Mouse (Mus musculus) heart, embryonic 11.5 days (tissue): ENCODE measurements around the gene Rufy4. TPM values are rescaled to one million over a fixed set of nuclear protein-coding genes. Genes with fewer than 3 reads are reported as not detected.

ENCODE experiments used
- ATAC-seq: fragments of 200-750 bp; cut with Nextera tagmentation; replicated peaks from 2 replicates; pipeline ENCODE4 v1.8.0; 2017; ENCODE audit warnings: moderate library complexity; ENCODE audit not compliant: insufficient number of reproducible peaks, low FRiP score, low TSS enrichment
- H3K27ac ChIP-seq: fragments of 300-500 bp; sonication (generic); 2 replicates; pipeline ENCODE4 v1.5.1; 2014; ENCODE audit warnings: mild to moderate bottlenecking, low read depth, low read length
- H3K27me3 ChIP-seq: fragments of 300-500 bp; sonication (generic); 2 replicates; pipeline ENCODE4 v1.6.1; 2014; ENCODE audit warnings: mild to moderate bottlenecking, low read length, mixed read lengths; ENCODE audit not compliant: control insufficient read depth, insufficient read depth
- H3K36me3 ChIP-seq: fragments of 300-500 bp; sonication (generic); 2 replicates; pipeline ENCODE4 v1.6.1; 2014; ENCODE audit warnings: mild to moderate bottlenecking, low read length, moderate library complexity, mixed read lengths; ENCODE audit not compliant: control insufficient read depth, insufficient read depth
- H3K4me1 ChIP-seq: fragments of 300-500 bp; sonication (generic); 2 replicates; pipeline ENCODE4 v1.6.1; 2014; ENCODE audit warnings: low read length; ENCODE audit not compliant: control insufficient read depth, insufficient read depth
- H3K4me2 ChIP-seq: fragments of 300-500 bp; sonication (generic); 2 replicates; pipeline ENCODE4 v1.6.1; 2014; ENCODE audit warnings: mild to moderate bottlenecking, moderate library complexity
- H3K4me3 ChIP-seq: fragments of 300-500 bp; sonication (generic); 2 replicates; pipeline ENCODE4 v1.5.1; 2014; ENCODE audit warnings: low read depth, low read length
- H3K9ac ChIP-seq: fragments of 300-500 bp; sonication (generic); 2 replicates; pipeline ENCODE4 v1.6.1; 2014; ENCODE audit warnings: mild to moderate bottlenecking, low read depth, low read length, moderate library complexity
- H3K9me3 ChIP-seq: fragments of 300-500 bp; sonication (generic); replicated peaks from 2 replicates; pipeline ENCODE4 v1.6.1; 2016; ENCODE audit warnings: low read length; ENCODE audit not compliant: control insufficient read depth
- whole genome bisulfite sequencing: fragments of 180-500 bp; shearing (Covaris S2); extraction: QIAGEN DNeasy Blood & Tissue Kit; methylation state at CpG from one replicate; pipeline ENCODE4 v1.1.7; 2014; ENCODE audit not compliant: insufficient replicate concordance; 5-methylcytosine and 5-hydroxymethylcytosine counted together
- polyA plus RNA-seq: library from polyadenylated mRNA; unstranded; fragments of >200 nt; fragmentation: Nextera tagmentation; extraction: Ambion mirVana; gene quantifications from 2 replicates; pipeline ENCODE4 v1.2.1, GENCODE M21; 2014

Rufy4 gene
- polyA plus RNA-seq, 1 experiment from 2014 or later, result 0.21 TPM

DNA sequence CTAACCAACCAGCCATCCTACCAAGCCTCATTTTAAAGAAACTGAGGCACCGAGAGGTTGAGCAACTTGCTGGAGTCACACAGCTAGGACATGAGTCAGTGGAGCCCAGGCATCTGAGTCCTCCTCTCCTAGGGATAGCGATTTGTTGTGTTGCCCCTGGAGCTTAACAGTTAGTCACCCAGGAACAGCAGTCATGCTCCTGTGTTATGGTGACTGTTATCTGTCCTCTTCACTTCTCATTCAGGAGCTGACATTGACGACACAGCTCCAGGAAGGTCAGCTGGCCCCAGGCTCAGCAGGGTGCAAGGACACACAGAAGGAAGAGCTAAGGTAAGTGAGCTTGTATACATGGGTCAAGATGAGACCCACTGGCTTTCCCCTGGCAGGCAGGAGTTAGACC is 29.6 kb upstream of the Rufy4 start:
- peaks cover 32% of the 10 kb centered on the region for H3K27me3 ChIP-seq
- H3K4me3 ChIP-seq, result no peak overlapping the region
- ATAC-seq, result no peak
- no peaks in the 10 kb centered on the region for H3K36me3 ChIP-seq
- no peak overlapping the region for H3K4me2 ChIP-seq
- H3K9ac ChIP-seq, result no peak overlapping the region
- peaks cover 43% of the 10 kb centered on the region for H3K4me1 ChIP-seq
- H3K9me3 ChIP-seq, result no peaks in the 10 kb centered on the region
- H3K27ac ChIP-seq, result no peak overlapping the region
- 36% methylated on average over 3 of the region's 3 CpGs for WGBS

DNA sequence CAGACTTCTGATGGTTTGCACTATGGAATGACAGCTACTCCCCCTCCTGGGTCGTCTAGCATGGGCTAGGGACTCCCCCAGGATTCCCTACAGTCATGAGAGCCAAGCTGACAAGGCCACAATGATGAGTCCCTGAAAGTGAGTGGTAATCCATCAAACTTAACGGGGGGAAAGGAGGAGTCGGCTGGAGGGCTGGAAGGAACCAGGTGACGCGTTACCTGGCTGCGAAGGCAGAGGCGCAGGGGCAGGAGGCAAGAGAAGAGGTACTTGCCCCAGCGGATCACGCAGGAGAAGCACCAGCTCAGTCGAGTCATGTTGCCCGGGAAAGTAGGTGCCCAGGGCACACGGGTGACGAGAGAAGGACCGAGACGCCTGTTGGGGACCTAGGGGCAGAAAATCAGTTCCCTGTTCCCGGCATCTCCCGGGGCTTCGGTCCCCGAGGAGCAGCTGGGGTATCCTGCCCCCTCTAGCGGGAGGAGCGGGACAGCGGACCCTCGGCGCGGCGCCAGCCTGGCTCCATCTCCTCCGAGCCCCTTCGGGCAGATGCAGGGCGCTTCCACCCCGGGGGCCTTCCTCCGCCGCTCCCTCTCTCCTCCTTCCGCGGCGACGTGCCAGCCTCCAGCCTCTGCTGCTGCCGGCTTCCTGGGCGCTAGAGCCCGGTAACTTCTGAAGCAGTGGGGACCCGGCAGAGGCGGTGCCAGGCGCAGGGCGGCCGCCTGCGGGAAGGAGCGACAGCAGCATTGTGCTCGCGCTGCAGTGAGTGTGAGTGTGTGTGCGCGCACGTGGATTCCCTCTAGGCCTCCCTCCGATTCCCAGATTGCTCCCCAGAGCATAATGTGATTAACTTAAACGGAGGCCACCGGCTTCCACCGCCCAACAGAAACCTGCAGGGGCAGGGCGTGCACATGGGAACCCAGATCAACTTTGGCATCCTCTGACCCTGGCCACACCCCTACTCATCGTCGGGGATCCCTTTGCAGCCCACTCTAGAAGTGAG is 27.0 kb upstream of the Rufy4 start:
- H3K27me3 ChIP-seq, result peaks cover 34% of the 10 kb centered on the region
- WGBS, result under 1% methylated on average over 58 of the region's 58 CpGs
- H3K27ac ChIP-seq, result no peak overlapping the region
- peak overlapping the region; percentile 45 for H3K4me3 ChIP-seq
- no peaks in the 10 kb centered on the region for H3K9me3 ChIP-seq
- peaks cover 32% of the 10 kb centered on the region for H3K4me1 ChIP-seq
- H3K9ac ChIP-seq, result peak overlapping the region; percentile 56
- H3K4me2 ChIP-seq, result peak overlapping the region; percentile 89
- ATAC-seq, result peak; percentile 45; the same call in 1 of the 2 replicates
- H3K36me3 ChIP-seq, result no peaks in the 10 kb centered on the region

- Histone ChIP-seq H3K27me3 (peaks cover 34% of the 10 kb centered on the region), H3K9ac (peak overlapping the region; percentile 56), H3K4me1 (peaks cover 40% of the 10 kb centered on the region), H3K9me3 (no peaks in the 10 kb centered on the region), H3K36me3 (no peaks in the 10 kb centered on the region), H3K27ac (no peak overlapping the region), H3K4me3 (peak overlapping the region; percentile 45), H3K4me2 (peak overlapping the region; percentile 89)
- under 1% methylated on average over 12 of the region's 14 CpGs for WGBS
- ATAC-seq, result no peak
Observed at GRCm38 (mm10) chr1:74099001-74099435, 26.3 kb upstream of the Rufy4 start.

DNA sequence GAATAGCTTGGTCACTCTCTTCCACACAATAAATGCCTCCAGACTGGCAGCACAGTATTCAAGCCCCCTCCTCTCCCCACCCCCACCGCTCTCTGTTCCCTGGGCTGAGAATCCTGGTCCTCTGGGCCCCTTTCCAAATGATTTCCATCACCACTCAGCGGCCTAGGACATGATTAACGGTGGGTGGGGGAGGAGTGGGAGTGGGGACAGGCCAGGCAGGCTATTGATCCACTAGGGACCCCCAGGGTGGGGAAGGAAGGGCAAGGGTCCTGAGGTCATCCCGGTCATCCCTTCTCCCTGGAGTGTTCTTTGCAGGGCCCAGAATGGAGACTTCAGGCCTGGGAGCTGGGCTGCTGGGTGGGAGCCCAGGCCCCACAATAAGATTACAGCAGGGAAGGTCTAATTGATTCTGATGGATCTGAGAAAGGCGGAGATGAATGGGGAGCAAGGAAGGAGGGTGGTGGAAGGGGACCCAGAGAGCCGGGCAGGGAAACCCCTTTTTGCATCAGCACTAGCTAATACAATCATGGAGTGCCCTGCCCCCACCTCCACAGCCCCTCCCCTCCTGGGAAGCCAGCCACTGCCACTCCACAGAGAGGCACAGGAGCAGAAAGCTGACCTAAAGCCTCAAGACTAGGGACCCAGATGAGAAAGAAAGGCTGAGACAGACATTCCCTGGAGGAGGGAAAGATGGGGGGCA is 21.5 kb upstream of the Rufy4 start:
- Histone ChIP-seq H3K4me2 (no peak overlapping the region), H3K9me3 (no peaks in the 10 kb centered on the region), H3K27me3 (peaks cover 21% of the 10 kb centered on the region), H3K4me1 (peaks cover 31% of the 10 kb centered on the region), H3K4me3 (no peak overlapping the region), H3K36me3 (no peaks in the 10 kb centered on the region), H3K9ac (no peak overlapping the region; the same call in 1 of the 2 replicates), H3K27ac (no peak overlapping the region)
- no peak for ATAC-seq
- WGBS, result 35% methylated on average over 6 of the region's 6 CpGs

- no peak for ATAC-seq
- 84% methylated on average over 4 of the region's 4 CpGs for WGBS
- Histone ChIP-seq H3K4me2 (no peak overlapping the region), H3K9ac (no peak overlapping the region), H3K4me3 (no peak overlapping the region), H3K9me3 (no peaks in the 10 kb centered on the region), H3K36me3 (no peaks in the 10 kb centered on the region), H3K4me1 (peaks cover 22% of the 10 kb centered on the region), H3K27me3 (peaks cover 6% of the 10 kb centered on the region), H3K27ac (no peak overlapping the region)
Observed at GRCm38 (mm10) chr1:74105660-74106059, 19.7 kb upstream of the Rufy4 start.

DNA sequence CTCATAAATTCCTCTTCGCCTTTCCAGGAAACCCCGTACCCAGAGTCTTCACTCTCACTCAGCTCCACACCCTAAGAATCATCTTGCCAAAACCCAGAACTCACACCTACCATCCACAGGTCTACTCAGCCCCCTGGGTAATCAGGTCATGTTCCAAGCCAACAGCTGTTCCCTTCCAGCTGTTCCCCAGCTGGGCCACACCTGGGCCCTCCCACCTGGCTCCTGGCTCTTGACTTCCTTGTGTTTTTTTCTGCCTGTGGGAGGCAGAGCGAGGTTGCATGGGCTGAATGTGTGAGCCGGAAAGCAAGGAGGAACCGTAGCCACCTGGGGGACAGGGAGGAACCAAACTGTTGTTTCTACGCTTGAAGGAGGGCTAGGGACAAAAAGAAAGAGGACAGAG is 19.1 kb upstream of the Rufy4 start:
- ATAC-seq, result no peak
- H3K27me3 ChIP-seq, result peaks cover 5% of the 10 kb centered on the region; the same call in 1 of the 2 replicates
- WGBS, result 73% methylated on average over 6 of the region's 6 CpGs

DNA sequence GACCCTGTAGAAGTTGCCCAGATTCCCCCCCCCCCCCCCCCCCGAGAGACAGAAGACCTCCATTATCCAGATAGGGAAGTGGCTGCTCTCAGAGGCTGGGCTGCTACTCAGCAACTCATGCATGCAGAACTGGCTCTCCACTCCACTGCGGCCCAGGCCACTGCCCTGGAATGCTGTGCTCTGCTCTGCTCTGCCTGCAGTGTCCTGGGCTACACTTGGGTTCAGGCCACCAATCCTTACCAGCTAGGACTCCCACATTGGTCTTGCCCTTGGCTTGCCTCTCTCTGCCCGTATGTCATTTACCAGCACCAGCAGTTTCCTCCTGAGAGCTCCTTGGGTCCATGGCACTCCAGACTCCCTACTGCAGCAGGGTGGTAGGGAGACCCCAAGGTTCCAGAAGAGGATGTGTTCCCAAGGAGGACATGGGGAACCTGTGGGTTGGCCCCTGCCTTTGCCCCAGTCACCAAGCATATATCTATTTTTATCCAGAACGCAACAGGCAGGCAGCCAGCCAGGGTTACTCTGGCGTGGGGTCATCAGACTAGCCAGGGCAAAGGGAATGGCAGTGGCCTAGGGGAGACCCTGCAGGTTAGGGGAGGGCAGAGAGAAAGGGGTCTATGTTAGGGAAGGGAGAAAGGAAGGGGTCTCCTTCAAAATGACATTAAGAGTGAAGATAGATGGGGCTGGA is 17.3 kb upstream of the Rufy4 start:
- H3K4me1 ChIP-seq, result peaks cover 31% of the 10 kb centered on the region
- H3K9ac ChIP-seq, result no peak overlapping the region
- peaks cover 2% of the 10 kb centered on the region; the same call in 1 of the 2 replicates for H3K27me3 ChIP-seq
- no peak overlapping the region for H3K4me3 ChIP-seq
- no peak overlapping the region for H3K4me2 ChIP-seq
- ATAC-seq, result no peak
- no peaks in the 10 kb centered on the region for H3K36me3 ChIP-seq
- no peak overlapping the region for H3K27ac ChIP-seq
- 56% methylated on average over 5 of the region's 5 CpGs for WGBS
- H3K9me3 ChIP-seq, result no peaks in the 10 kb centered on the region

More for the DNA sequence above, 19.1 kb upstream of the Rufy4 start:
- no peaks in the 10 kb centered on the region for H3K36me3 ChIP-seq
- no peak overlapping the region for H3K9ac ChIP-seq
- H3K4me2 ChIP-seq, result no peak overlapping the region
- no peak overlapping the region for H3K4me3 ChIP-seq
- H3K27ac ChIP-seq, result no peak overlapping the region
- peaks cover 27% of the 10 kb centered on the region for H3K4me1 ChIP-seq
- H3K9me3 ChIP-seq, result no peaks in the 10 kb centered on the region

GRCm38 (mm10) chr1:74109670-74110069 is 15.7 kb upstream of the Rufy4 start:
- no peak overlapping the region for H3K4me2 ChIP-seq
- ATAC-seq, result no peak
- H3K27ac ChIP-seq, result no peak overlapping the region
- no peaks in the 10 kb centered on the region for H3K9me3 ChIP-seq
- no peaks in the 10 kb centered on the region for H3K36me3 ChIP-seq
- WGBS, result 42% methylated on average over 2 of the region's 2 CpGs
- H3K4me3 ChIP-seq, result no peak overlapping the region
- no peak overlapping the region for H3K9ac ChIP-seq
- H3K27me3 ChIP-seq, result peaks cover 2% of the 10 kb centered on the region; the same call in 1 of the 2 replicates
- peaks cover 16% of the 10 kb centered on the region for H3K4me1 ChIP-seq
